Mouse (Mus musculus) kidney, embryonic 15.5 days (tissue): Measurements from ENCODE around the gene A730049H05Rik. TPM values are rescaled to one million over a fixed set of nuclear protein-coding genes. Genes with fewer than 3 reads are reported as not detected.

Experiments used
- ATAC-seq: fragments of 200-750 bp; cut with Nextera tagmentation; replicated peaks from 2 replicates; pipeline ENCODE4 v1.8.0; 2017; ENCODE audit warnings: moderate TSS enrichment; ENCODE audit not compliant: low FRiP score
- H3K27ac ChIP-seq: fragments of 300-500 bp; sonication (generic); 2 replicates; pipeline ENCODE4 v1.5.1; 2015; ENCODE audit warnings: mild to moderate bottlenecking, inconsistent platforms
- H3K27me3 ChIP-seq: fragments of 300-500 bp; sonication (generic); 2 replicates; pipeline ENCODE4 v1.6.1; 2015; ENCODE audit warnings: inconsistent platforms
- H3K36me3 ChIP-seq: fragments of 300-500 bp; sonication (generic); 2 replicates; pipeline ENCODE4 v1.6.1; 2015; ENCODE audit warnings: inconsistent platforms
- H3K4me1 ChIP-seq: fragments of 300-500 bp; sonication (generic); 2 replicates; pipeline ENCODE4 v1.6.1; 2015; ENCODE audit warnings: inconsistent platforms
- H3K4me2 ChIP-seq: fragments of 300-500 bp; sonication (generic); 2 replicates; pipeline ENCODE4 v1.6.1; 2015; ENCODE audit warnings: moderate library complexity, mild to moderate bottlenecking, inconsistent platforms
- H3K4me3 ChIP-seq: fragments of 300-500 bp; sonication (generic); replicated peaks from 2 replicates; pipeline ENCODE4 v1.5.1; 2015; ENCODE audit warnings: mild to moderate bottlenecking, inconsistent platforms
- H3K9ac ChIP-seq: fragments of 300-500 bp; sonication (generic); 2 replicates; pipeline ENCODE4 v1.6.1; 2015; ENCODE audit warnings: mild to moderate bottlenecking, inconsistent platforms
- H3K9me3 ChIP-seq: fragments of 300-500 bp; sonication (generic); replicated peaks from 2 replicates; pipeline ENCODE4 v1.6.1; 2016; ENCODE audit warnings: inconsistent platforms
- WGBS: fragments of 180-500 bp; shearing (Covaris S2); methylation state at CpG from one replicate; pipeline ENCODE4 v1.1.7; 2015; ENCODE audit warnings: mixed read lengths; 5-methylcytosine and 5-hydroxymethylcytosine counted together
- polyA plus RNA-seq: library from polyadenylated mRNA; unstranded; fragments of >200 nt; fragmentation: Nextera tagmentation; extraction: Ambion mirVana; gene quantifications from 2 replicates; pipeline ENCODE4 v1.2.1, GENCODE M21; 2015

A730049H05Rik gene
- polyA plus RNA-seq, 1 experiment from 2014 or later = 1.9 TPM

- no peak for ATAC-seq
- no peaks in the 10 kb centered on the region for H3K9me3 ChIP-seq
- H3K9ac ChIP-seq = no peak overlapping the region
- WGBS = 88% methylated on average over 3 of the region's 3 CpGs
- no peaks in the 10 kb centered on the region for H3K27me3 ChIP-seq
- H3K36me3 ChIP-seq = peaks cover 77% of the 10 kb centered on the region
- no peak overlapping the region for H3K27ac ChIP-seq
- H3K4me1 ChIP-seq = no peaks in the 10 kb centered on the region
- H3K4me2 ChIP-seq = no peak overlapping the region
- H3K4me3 ChIP-seq = no peak overlapping the region
Observed at GRCm38 (mm10) chr6:92804254-92804971, 11.9 kb upstream of the A730049H05Rik start.

GRCm38 (mm10) chr6:92809818-92810217 is 6.5 kb upstream of the A730049H05Rik start:
- H3K27me3 ChIP-seq = no peaks in the 10 kb centered on the region
- ATAC-seq = no peak
- no peak overlapping the region for H3K4me3 ChIP-seq
- H3K9me3 ChIP-seq = no peaks in the 10 kb centered on the region
- WGBS = 90% methylated on average over 3 of the region's 3 CpGs
- H3K4me1 ChIP-seq = peaks cover 14% of the 10 kb centered on the region
- no peak overlapping the region for H3K27ac ChIP-seq
- H3K9ac ChIP-seq = no peak overlapping the region
- peaks cover 72% of the 10 kb centered on the region for H3K36me3 ChIP-seq
- no peak overlapping the region for H3K4me2 ChIP-seq

GRCm38 (mm10) chr6:92810628-92811027 is 5.7 kb upstream of the A730049H05Rik start:
- Histone ChIP-seq H3K4me1 (peaks cover 17% of the 10 kb centered on the region), H3K4me2 (no peak overlapping the region), H3K27me3 (no peaks in the 10 kb centered on the region), H3K9me3 (no peaks in the 10 kb centered on the region), H3K36me3 (peaks cover 72% of the 10 kb centered on the region), H3K27ac (peak overlapping the region; percentile 19; the same call in 1 of the 2 replicates), H3K9ac (no peak overlapping the region), H3K4me3 (no peak overlapping the region)
- 87% methylated on average over 2 of the region's 2 CpGs for WGBS
- no peak for ATAC-seq

GRCm38 (mm10) chr6:92811566-92811965 is 4.7 kb upstream of the A730049H05Rik start:
- H3K4me3 ChIP-seq = no peak overlapping the region
- H3K9ac ChIP-seq = no peak overlapping the region
- no peaks in the 10 kb centered on the region for H3K27me3 ChIP-seq
- H3K9me3 ChIP-seq = no peaks in the 10 kb centered on the region
- no peak overlapping the region for H3K4me2 ChIP-seq
- peaks cover 23% of the 10 kb centered on the region for H3K4me1 ChIP-seq
- H3K27ac ChIP-seq = peak overlapping the region; percentile 10; the same call in 1 of the 2 replicates
- no peak for ATAC-seq
- peaks cover 69% of the 10 kb centered on the region for H3K36me3 ChIP-seq

GRCm38 (mm10) chr6:92812702-92813370 is 3.4 kb upstream of the A730049H05Rik start:
- Histone ChIP-seq H3K4me2 (no peak overlapping the region), H3K36me3 (peaks cover 64% of the 10 kb centered on the region), H3K9ac (no peak overlapping the region), H3K27me3 (no peaks in the 10 kb centered on the region), H3K9me3 (no peaks in the 10 kb centered on the region), H3K4me1 (peaks cover 26% of the 10 kb centered on the region), H3K27ac (peak overlapping the region; percentile 37; the same call in 1 of the 2 replicates), H3K4me3 (no peak overlapping the region)
- ATAC-seq = no peak
- 42% methylated on average over 2 of the region's 2 CpGs for WGBS

- Histone ChIP-seq H3K4me1 (peaks cover 20% of the 10 kb centered on the region), H3K27me3 (no peaks in the 10 kb centered on the region), H3K4me3 (no peak overlapping the region), H3K9ac (no peak overlapping the region), H3K27ac (no peak overlapping the region), H3K4me2 (no peak overlapping the region), H3K36me3 (peaks cover 58% of the 10 kb centered on the region), H3K9me3 (no peaks in the 10 kb centered on the region)
- 71% methylated on average over 8 of the region's 8 CpGs for WGBS
- ATAC-seq = no peak
Observed at GRCm38 (mm10) chr6:92817661-92818060, 1.4 kb downstream of the A730049H05Rik start.

GRCm38 (mm10) chr6:92821606-92822005 is 5.3 kb downstream of the A730049H05Rik start:
- no peak overlapping the region for H3K9ac ChIP-seq
- no peak for ATAC-seq
- H3K27me3 ChIP-seq = no peaks in the 10 kb centered on the region
- H3K4me1 ChIP-seq = peaks cover 9% of the 10 kb centered on the region; the same call in 1 of the 2 replicates
- H3K4me2 ChIP-seq = no peak overlapping the region
- H3K36me3 ChIP-seq = peaks cover 38% of the 10 kb centered on the region
- WGBS = 60% methylated on average over 5 of the region's 5 CpGs
- H3K27ac ChIP-seq = no peak overlapping the region
- no peak overlapping the region for H3K4me3 ChIP-seq
- H3K9me3 ChIP-seq = no peaks in the 10 kb centered on the region

- Histone ChIP-seq H3K4me2 (no peak overlapping the region), H3K27ac (no peak overlapping the region), H3K27me3 (no peaks in the 10 kb centered on the region), H3K9me3 (no peaks in the 10 kb centered on the region), H3K9ac (no peak overlapping the region), H3K36me3 (peaks cover 38% of the 10 kb centered on the region), H3K4me3 (no peak overlapping the region), H3K4me1 (0 out of 2 replicates have a peak, but pooled peaks cover 7% of the 10 kb centered on the region)
- 66% methylated on average over 6 of the region's 6 CpGs for WGBS
- no peak for ATAC-seq
Observed at GRCm38 (mm10) chr6:92822006-92822405, 5.7 kb downstream of the A730049H05Rik start.

- Histone ChIP-seq H3K4me3 (no peak overlapping the region), H3K4me2 (no peak overlapping the region), H3K4me1 (peaks cover 7% of the 10 kb centered on the region; the same call in 1 of the 2 replicates), H3K36me3 (peaks cover 39% of the 10 kb centered on the region), H3K27me3 (no peaks in the 10 kb centered on the region), H3K9ac (no peak overlapping the region), H3K27ac (no peak overlapping the region), H3K9me3 (no peaks in the 10 kb centered on the region)
- ATAC-seq = no peak
- 40% methylated on average over 7 of the region's 7 CpGs for WGBS
Observed at GRCm38 (mm10) chr6:92823991-92824390, 7.7 kb downstream of the A730049H05Rik start.

- peak overlapping the region; percentile 9; the same call in 1 of the 2 replicates for H3K27ac ChIP-seq
- H3K4me2 ChIP-seq = no peak overlapping the region
- no peaks in the 10 kb centered on the region for H3K27me3 ChIP-seq
- no peak overlapping the region for H3K9ac ChIP-seq
- 85% methylated on average over 5 of the region's 5 CpGs for WGBS
- no peak overlapping the region for H3K4me3 ChIP-seq
- H3K36me3 ChIP-seq = peaks cover 43% of the 10 kb centered on the region
- peaks cover 7% of the 10 kb centered on the region; the same call in 1 of the 2 replicates for H3K4me1 ChIP-seq
- ATAC-seq = no peak
- H3K9me3 ChIP-seq = no peaks in the 10 kb centered on the region
Observed at GRCm38 (mm10) chr6:92826561-92826960, 10.3 kb downstream of the A730049H05Rik start.

- H3K27ac ChIP-seq = peak overlapping the region; percentile 66
- H3K4me3 ChIP-seq = no peak overlapping the region
- no peaks in the 10 kb centered on the region for H3K27me3 ChIP-seq
- H3K9ac ChIP-seq = no peak overlapping the region
- no peak for ATAC-seq
- H3K4me1 ChIP-seq = peaks cover 3% of the 10 kb centered on the region; the same call in 1 of the 2 replicates
- WGBS = 62% methylated on average over 5 of the region's 5 CpGs
- peaks cover 41% of the 10 kb centered on the region for H3K36me3 ChIP-seq
- H3K4me2 ChIP-seq = no peak overlapping the region
- no peaks in the 10 kb centered on the region for H3K9me3 ChIP-seq
Observed at GRCm38 (mm10) chr6:92827360-92827759, 11.1 kb downstream of the A730049H05Rik start.

GRCm38 (mm10) chr6:92829148-92829547 is 12.9 kb downstream of the A730049H05Rik start:
- Histone ChIP-seq H3K27ac (0 out of 2 replicates have a peak overlapping the region, but pooled peaks have one; percentile 24), H3K9ac (no peak overlapping the region), H3K4me3 (no peak overlapping the region), H3K36me3 (peaks cover 40% of the 10 kb centered on the region), H3K9me3 (no peaks in the 10 kb centered on the region), H3K4me2 (no peak overlapping the region), H3K4me1 (peaks cover under 1% of the 10 kb centered on the region; the same call in 1 of the 2 replicates), H3K27me3 (no peaks in the 10 kb centered on the region)
- 90% methylated on average over 2 of the region's 2 CpGs for WGBS
- no peak for ATAC-seq
